Mouse (Mus musculus) spleen, adult 2 months (tissue): ENCODE results near the gene Acot3.
"Not testable (repeated sequence)": the region's sequence is repeated elsewhere in the genome, so short reads cannot be mapped to it uniquely, and the experiment has no call there.

Source experiments
- CTCF ChIP-seq: fragments of 200-500 bp; IDR thresholded peaks from 2 replicates; pipeline ENCODE4 v1.5.1; 2011; ENCODE audit warnings: mild to moderate bottlenecking, inconsistent platforms; ENCODE audit not compliant: insufficient read depth, insufficient read length, insufficient replicate concordance; ENCODE audit errors: extremely low read depth
- POLR2A ChIP-seq: fragments of 200-500 bp; IDR thresholded peaks from 2 replicates; pipeline ENCODE4 v1.6.1; 2011; ENCODE audit warnings: low read depth, low read length, inconsistent platforms

- TF ChIP-seq POLR2A, CTCF: not testable (repeated sequence)
Observed at GRCm38 (mm10) chr12:84022266-84022665, 29.7 kb upstream of the Acot3 start.
